In genomic region chr8:5739503-5739902, GRCm38 (mm10) we compare ENCODE assay signal across 8 mouse cellular contexts.
DNase-seq lines count a peak whose midpoint lies in the region; ATAC-seq lines count a peak whose summit lies in the region.

No protein-coding gene starts in this region.

- DNase-seq in heart, adult 11 months, result peak; percentile 87
- no peak for DNase-seq in heart, postnatal 36 days
- DNase-seq in adrenal gland, postnatal 25 days, result peak; percentile 7
- peak; percentile 23 for DNase-seq in retina, embryonic 14.5 days (ENCODE audit: low spot score)
- DNase-seq in left cerebral cortex, adult 9 months (ENCODE audit: low spot score in 2 of 2), result no peak
- DNase-seq in thymus, postnatal 36 days, result no peak

- ATAC-seq in megakaryocyte, adult 5-6 weeks (ENCODE audit: poor library complexity, severe bottlenecking), result no peak

- intact Hi-C loops in heart, postnatal 36 days (cut with DNase I), result no loop called here

- peaks cover 7% of the 10 kb centered on the region for H3K9me3 ChIP-seq in megakaryocyte, embryonic 14.5 days

- H3K36me3 ChIP-seq in megakaryocyte, embryonic 14.5 days (replicated peaks; ENCODE audit: low read length), result no peaks in the 10 kb centered on the region

- H3K27me3 ChIP-seq in megakaryocyte, embryonic 14.5 days (replicated peaks), result no peaks in the 10 kb centered on the region

- H3K4me3 ChIP-seq in megakaryocyte, embryonic 14.5 days (replicated peaks), result peak overlapping the region; percentile 11

- no peaks in the 10 kb centered on the region for H3K4me1 ChIP-seq in megakaryocyte, embryonic 14.5 days

Comparison
In these comparisons a context has a peak if more than half of its experiments do, and no peak if none do; other contexts are left out.
1. DNase-seq: peak in heart, adult 11 months (single experiment), adrenal gland, postnatal 25 days (single experiment) and retina, embryonic 14.5 days (single experiment); none in heart, postnatal 36 days (0 of 2), left cerebral cortex, adult 9 months (0 of 2) and thymus, postnatal 36 days (0 of 2).